Mouse (Mus musculus) midbrain, embryonic 11.5 days (tissue): ENCODE measurements around the gene Cbx6. TPM values are rescaled to one million over a fixed set of nuclear protein-coding genes. Genes with fewer than 3 reads are reported as not detected.

Experiments
- polyA plus RNA-seq: library from polyadenylated mRNA; unstranded; fragments of >200 nt; fragmentation: Nextera tagmentation; extraction: Ambion mirVana; gene quantifications from 2 replicates; pipeline ENCODE4 v1.2.1, GENCODE M21; 2014

The Cbx6 gene
- polyA plus RNA-seq, 1 experiment from 2014 or later, result 18.8 TPM

Other genes starting within 250 kb of the Cbx6 start
- 0.94 and 1.1 TPM in 2 replicates for gene Dmc1, start 229.6 kb downstream of the Cbx6 start, polyA plus RNA-seq
- 2.2 and 3.7 TPM in 2 replicates for gene Fam227a, start 175.7 kb downstream of the Cbx6 start, polyA plus RNA-seq
- 85.1 and 87.4 TPM in 2 replicates for gene Cby1, start 175.5 kb downstream of the Cbx6 start, polyA plus RNA-seq
- 327 and 349 TPM in 2 replicates for gene Tomm22, start 163.8 kb downstream of the Cbx6 start, polyA plus RNA-seq
- 12.9 and 14.0 TPM in 2 replicates for gene Josd1, start 146.8 kb downstream of the Cbx6 start, polyA plus RNA-seq
- 31.9 and 37.5 TPM in 2 replicates for gene Gtpbp1, start 143.8 kb downstream of the Cbx6 start, polyA plus RNA-seq
- 3.0 and 4.2 TPM in 2 replicates for gene Sun2, start 92.2 kb downstream of the Cbx6 start, polyA plus RNA-seq
- gene Dnal4, start 56.8 kb downstream of the Cbx6 start, polyA plus RNA-seq, result 62.9 and 72.1 TPM in 2 replicates
- gene Nptxr, start 29.9 kb downstream of the Cbx6 start, polyA plus RNA-seq, result 1.3 and 2.1 TPM in 2 replicates
- gene Npcd, start 451 bp downstream of the Cbx6 start, polyA plus RNA-seq, result 0.86 TPM in 1 of 2 replicates, not detected in the other
- 5.5 and 6.0 TPM in 2 replicates for gene Apobec3, start 57.0 kb upstream of the Cbx6 start, polyA plus RNA-seq
- gene Cbx7, start 136.4 kb upstream of the Cbx6 start, polyA plus RNA-seq, result 1.4 and 1.9 TPM in 2 replicates
- 1.5 and 2.0 TPM in 2 replicates for gene Pdgfb, start 180.3 kb upstream of the Cbx6 start, polyA plus RNA-seq